Mouse (Mus musculus): ENCODE data around the gene Tcea3. TPM values are rescaled to one million over a fixed set of nuclear protein-coding genes. Genes with fewer than 3 reads are reported as not detected.
A peak's percentile ranks its signal among the peaks of the same experiment; 100 is the strongest.

The Tcea3 gene
- polyA plus RNA-seq, 1 experiment from 2014 or later: 0.57 TPM

GRCm38 (mm10) chr4:136260491-136261180 lies 13.1 kb downstream of the Tcea3 start:
- H3K4me3 ChIP-seq: no peak overlapping the region
- peak; percentile 67 for ATAC-seq (replicated peaks)
- H3K4me1 ChIP-seq: peaks cover 4% of the 10 kb centered on the region
- H3K36me3 ChIP-seq: no peaks in the 10 kb centered on the region
- 0 out of 2 replicates have a peak overlapping the region, but pooled peaks have one; percentile 5 for H3K9ac ChIP-seq (replicated peaks)
- no peak overlapping the region for H3K4me2 ChIP-seq (replicated peaks)
- H3K27ac ChIP-seq (replicated peaks): no peak overlapping the region
- H3K9me3 ChIP-seq: no peaks in the 10 kb centered on the region
- 40% methylated on average over 10 of the region's 10 CpGs for WGBS
- no peaks in the 10 kb centered on the region for H3K27me3 ChIP-seq

- no peak for ATAC-seq (replicated peaks)
- H3K9ac ChIP-seq (replicated peaks): no peak overlapping the region
- no peaks in the 10 kb centered on the region for H3K9me3 ChIP-seq
- H3K27ac ChIP-seq (replicated peaks): no peak overlapping the region
- peaks cover 4% of the 10 kb centered on the region for H3K4me1 ChIP-seq
- H3K36me3 ChIP-seq: no peaks in the 10 kb centered on the region
- H3K4me2 ChIP-seq (replicated peaks): no peak overlapping the region
- H3K4me3 ChIP-seq: no peak overlapping the region
- 74% methylated on average over 10 of the region's 10 CpGs for WGBS
- no peaks in the 10 kb centered on the region for H3K27me3 ChIP-seq
Measured at GRCm38 (mm10) chr4:136261912-136262311, 14.4 kb downstream of the Tcea3 start.

- Histone ChIP-seq H3K27ac (replicated peaks) (no peak overlapping the region), H3K4me3 (no peak overlapping the region), H3K9me3 (no peaks in the 10 kb centered on the region), H3K4me2 (replicated peaks) (no peak overlapping the region), H3K9ac (replicated peaks) (no peak overlapping the region), H3K4me1 (peaks cover 4% of the 10 kb centered on the region), H3K27me3 (no peaks in the 10 kb centered on the region), H3K36me3 (no peaks in the 10 kb centered on the region)
- ATAC-seq (replicated peaks): no peak
- 93% methylated on average over 4 of the region's 4 CpGs for WGBS
Measured at GRCm38 (mm10) chr4:136263555-136263954, 16.0 kb downstream of the Tcea3 start.

GRCm38 (mm10) chr4:136266716-136267343 lies 19.3 kb downstream of the Tcea3 start:
- no peak overlapping the region for H3K4me2 ChIP-seq (replicated peaks)
- H3K27me3 ChIP-seq: no peaks in the 10 kb centered on the region
- H3K4me3 ChIP-seq: no peak overlapping the region
- H3K9me3 ChIP-seq: no peaks in the 10 kb centered on the region
- 85% methylated on average over 9 of the region's 9 CpGs for WGBS
- no peak overlapping the region for H3K9ac ChIP-seq (replicated peaks)
- ATAC-seq (replicated peaks): no peak
- no peaks in the 10 kb centered on the region for H3K4me1 ChIP-seq
- no peak overlapping the region for H3K27ac ChIP-seq (replicated peaks)
- H3K36me3 ChIP-seq: no peaks in the 10 kb centered on the region

GRCm38 (mm10) chr4:136268912-136269311 lies 21.4 kb downstream of the Tcea3 start:
- no peak overlapping the region for H3K4me3 ChIP-seq
- no peaks in the 10 kb centered on the region for H3K27me3 ChIP-seq
- H3K4me1 ChIP-seq: no peaks in the 10 kb centered on the region
- H3K27ac ChIP-seq (replicated peaks): no peak overlapping the region
- no peak overlapping the region for H3K4me2 ChIP-seq (replicated peaks)
- no peaks in the 10 kb centered on the region for H3K36me3 ChIP-seq
- no peak overlapping the region for H3K9ac ChIP-seq (replicated peaks)
- no peaks in the 10 kb centered on the region for H3K9me3 ChIP-seq
- ATAC-seq (replicated peaks): no peak
- 92% methylated on average over 1 of the region's 1 CpGs for WGBS

- Histone ChIP-seq H3K4me2 (replicated peaks) (no peak overlapping the region), H3K27me3 (no peaks in the 10 kb centered on the region), H3K36me3 (no peaks in the 10 kb centered on the region), H3K27ac (replicated peaks) (no peak overlapping the region), H3K4me3 (no peak overlapping the region), H3K4me1 (no peaks in the 10 kb centered on the region), H3K9ac (replicated peaks) (no peak overlapping the region), H3K9me3 (no peaks in the 10 kb centered on the region)
- 83% methylated on average over 8 of the region's 8 CpGs for WGBS
- ATAC-seq (replicated peaks): no peak
Measured at GRCm38 (mm10) chr4:136270648-136271047, 23.1 kb downstream of the Tcea3 start.

- H3K4me2 ChIP-seq (replicated peaks): no peak overlapping the region
- no peak for ATAC-seq (replicated peaks)
- H3K9ac ChIP-seq (replicated peaks): no peak overlapping the region
- H3K27me3 ChIP-seq: no peaks in the 10 kb centered on the region
- no peak overlapping the region for H3K4me3 ChIP-seq
- peaks cover 28% of the 10 kb centered on the region for H3K4me1 ChIP-seq
- H3K9me3 ChIP-seq: no peaks in the 10 kb centered on the region
- 84% methylated on average over 8 of the region's 8 CpGs for WGBS
- no peak overlapping the region for H3K27ac ChIP-seq (replicated peaks)
- H3K36me3 ChIP-seq: no peaks in the 10 kb centered on the region
Measured at GRCm38 (mm10) chr4:136281097-136281496, 33.6 kb downstream of the Tcea3 start.

GRCm38 (mm10) chr4:136281611-136282010 lies 34.1 kb downstream of the Tcea3 start:
- Histone ChIP-seq H3K4me3 (no peak overlapping the region), H3K9me3 (no peaks in the 10 kb centered on the region), H3K36me3 (no peaks in the 10 kb centered on the region), H3K27ac (replicated peaks) (no peak overlapping the region), H3K27me3 (no peaks in the 10 kb centered on the region), H3K9ac (replicated peaks) (no peak overlapping the region), H3K4me2 (replicated peaks) (no peak overlapping the region), H3K4me1 (peaks cover 32% of the 10 kb centered on the region)
- 67% methylated on average over 9 of the region's 9 CpGs for WGBS
- ATAC-seq (replicated peaks): no peak

- H3K9me3 ChIP-seq: no peaks in the 10 kb centered on the region
- H3K4me2 ChIP-seq (replicated peaks): 0 out of 2 replicates have a peak overlapping the region, but pooled peaks have one; percentile 11
- H3K4me3 ChIP-seq: no peak overlapping the region
- ATAC-seq (replicated peaks): no peak
- peaks cover 43% of the 10 kb centered on the region for H3K4me1 ChIP-seq
- peaks cover 5% of the 10 kb centered on the region for H3K36me3 ChIP-seq
- WGBS: 10% methylated on average over 10 of the region's 10 CpGs
- H3K9ac ChIP-seq (replicated peaks): no peak overlapping the region; the same call in 1 of the 2 replicates
- H3K27ac ChIP-seq (replicated peaks): peak overlapping the region; percentile 98
- H3K27me3 ChIP-seq: no peaks in the 10 kb centered on the region
Measured at GRCm38 (mm10) chr4:136282621-136283480, 35.3 kb downstream of the Tcea3 start.

- 0 out of 2 replicates have a peak, but pooled peaks have one; percentile 23 for ATAC-seq (replicated peaks)
- H3K4me1 ChIP-seq: peaks cover 43% of the 10 kb centered on the region
- H3K4me2 ChIP-seq (replicated peaks): peak overlapping the region; percentile 88
- H3K9ac ChIP-seq (replicated peaks): peak overlapping the region; percentile 65; the same call in 1 of the 2 replicates
- 10% methylated on average over 2 of the region's 2 CpGs for WGBS
- no peaks in the 10 kb centered on the region for H3K9me3 ChIP-seq
- peaks cover 15% of the 10 kb centered on the region for H3K36me3 ChIP-seq
- peak overlapping the region; percentile 58; the same call in 1 of the 2 replicates for H3K4me3 ChIP-seq
- H3K27ac ChIP-seq (replicated peaks): peak overlapping the region; percentile 98
- no peaks in the 10 kb centered on the region for H3K27me3 ChIP-seq
Measured at GRCm38 (mm10) chr4:136283783-136284182, 36.3 kb downstream of the Tcea3 start.

GRCm38 (mm10) chr4:136284455-136284854 lies 36.9 kb downstream of the Tcea3 start, which contains the start of gene Zfp46:
TSS of gene Zfp46 (plus strand) at chr4:136284683.
- Histone ChIP-seq H3K27me3 (no peaks in the 10 kb centered on the region), H3K9me3 (no peaks in the 10 kb centered on the region), H3K27ac (replicated peaks) (peak within 1 kb of the TSS; percentile 98), H3K4me1 (peaks cover 43% of the 10 kb centered on the region), H3K4me3 (peak within 1 kb of the TSS; percentile 58), H3K9ac (replicated peaks) (peak within 1 kb of the TSS; percentile 65), H3K36me3 (peaks cover 19% of the 10 kb centered on the region), H3K4me2 (replicated peaks) (peak within 1 kb of the TSS; percentile 88)
- WGBS: 2% methylated on average over 5 of the region's 5 CpGs
- ATAC-seq (replicated peaks): no peak

- peaks cover 43% of the 10 kb centered on the region for H3K4me1 ChIP-seq
- peaks cover 21% of the 10 kb centered on the region for H3K36me3 ChIP-seq
- H3K9ac ChIP-seq (replicated peaks): peak overlapping the region; percentile 65
- H3K9me3 ChIP-seq: no peaks in the 10 kb centered on the region
- peak; percentile 0; the same call in 1 of the 2 replicates for ATAC-seq (replicated peaks)
- H3K4me3 ChIP-seq: peak overlapping the region; percentile 58
- H3K4me2 ChIP-seq (replicated peaks): peak overlapping the region; percentile 88
- 11% methylated on average over 6 of the region's 6 CpGs for WGBS
- no peaks in the 10 kb centered on the region for H3K27me3 ChIP-seq
- H3K27ac ChIP-seq (replicated peaks): peak overlapping the region; percentile 98
Measured at GRCm38 (mm10) chr4:136284891-136285290, 37.4 kb downstream of the Tcea3 start.

Measured in forebrain, embryonic 15.5 days (tissue).